Mouse (Mus musculus) natural killer cell, adult 2 months (primary cell): ENCODE measurements around the gene Vmn1r213.

Experiments
- DNase-seq, 2 experiments: peaks; one replicate each; pipeline ENCODE4 v3.0.0; 2022; ENCODE audit warnings: low spot score in 2 of 2

The Vmn1r213 gene

GRCm38 (mm10) chr13:23007356-23007755, at the start of gene Vmn1r213:
Vmn1r213 (plus strand) TSS chr13:23007656.
- no peak for DNase-seq

DNA sequence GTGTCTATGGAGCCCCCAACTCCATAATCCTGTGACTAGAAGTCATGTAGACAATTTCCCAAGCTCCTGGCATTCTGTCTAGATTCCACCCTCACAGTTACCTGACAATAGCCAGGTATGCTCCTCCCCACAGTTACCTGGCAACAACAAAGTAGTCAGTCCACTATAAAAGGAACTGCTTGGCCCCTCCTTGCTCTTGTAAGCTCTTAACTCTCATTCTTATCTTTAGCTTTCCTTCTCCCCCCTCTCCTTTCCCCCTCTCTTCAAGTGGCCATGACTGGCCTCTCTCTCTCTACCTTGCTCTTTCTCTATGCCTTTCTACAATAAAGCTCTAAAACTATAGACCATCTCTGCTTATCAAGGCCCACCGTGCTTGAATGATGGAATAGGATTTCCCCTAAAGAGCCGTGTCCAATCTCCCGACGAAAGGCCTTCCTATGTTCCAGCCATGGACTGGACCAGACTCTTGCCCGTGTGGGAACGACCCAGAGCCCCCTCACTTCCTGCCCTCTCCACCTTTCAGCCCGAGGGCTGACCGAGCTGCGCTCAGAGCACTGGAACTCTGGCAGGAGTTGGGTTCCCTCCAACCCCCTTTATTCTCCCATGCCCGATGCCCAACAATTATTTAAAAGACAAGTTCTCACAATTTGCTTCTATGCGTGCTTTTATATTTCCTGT, 17.1 kb upstream of the Vmn1r213 start:
- no peak for DNase-seq

GRCm38 (mm10) chr13:22992178-22992700, 15.2 kb upstream of the Vmn1r213 start:
- DNase-seq: no peak

DNA sequence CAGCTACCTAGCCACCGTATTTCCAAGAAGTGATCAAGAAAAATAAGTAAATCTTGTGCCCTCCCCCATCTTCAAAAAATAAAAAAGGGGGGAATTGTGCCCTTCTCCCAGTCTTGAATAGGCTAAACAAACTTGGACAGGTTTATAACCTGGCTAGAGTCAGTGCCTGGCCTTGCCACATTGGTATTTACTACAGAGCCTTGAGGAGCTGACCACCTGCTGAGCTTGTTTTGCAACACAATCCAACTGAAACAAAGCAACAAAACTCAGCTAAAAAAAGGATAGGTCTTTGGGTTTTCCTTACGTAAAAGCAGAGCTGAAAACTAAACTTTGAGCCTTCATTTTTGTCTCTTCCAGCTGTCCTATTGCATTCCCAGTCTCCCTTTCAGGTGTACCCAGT, 14.7 kb upstream of the Vmn1r213 start:
- DNase-seq: no peak

DNA sequence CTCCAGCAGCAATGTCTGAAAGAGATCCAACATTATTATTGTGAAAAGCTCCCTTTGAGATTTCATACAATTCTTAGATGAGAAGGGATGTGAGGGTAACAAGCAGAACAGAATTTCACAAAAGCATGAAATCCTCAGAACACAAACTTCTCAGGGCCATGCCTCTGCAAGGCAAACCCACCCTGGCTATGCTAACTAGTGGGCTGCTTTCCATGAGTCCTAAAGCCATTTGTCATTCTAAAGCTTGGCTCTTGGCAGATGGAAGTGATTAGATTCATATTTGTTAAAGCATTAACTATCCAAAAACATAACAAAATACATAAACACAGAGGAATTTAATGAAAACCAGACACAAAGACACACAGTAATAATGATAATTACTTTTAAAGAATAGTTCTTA, 10.7 kb downstream of the Vmn1r213 start:
- no peak for DNase-seq

GRCm38 (mm10) chr13:23024812-23025211, 17.4 kb downstream of the Vmn1r213 start:
- DNase-seq: no peak

GRCm38 (mm10) chr13:23030118-23030517, 22.7 kb downstream of the Vmn1r213 start, which contains the start of gene Vmn1r214:
Vmn1r214 (plus strand) TSS chr13:23030418.
- DNase-seq: no peak

GRCm38 (mm10) chr13:23057778-23058177, 50.3 kb downstream of the Vmn1r213 start:
- no peak for DNase-seq
